Mouse (Mus musculus): ENCODE measurements around the gene Vwa3b.
A peak's percentile ranks its signal among the peaks of the same experiment; 100 is the strongest.

Gene Vwa3b

GRCm38 (mm10) chr1:37130012-37130570 lies 103.7 kb downstream of the Vwa3b start:
- no peak for DNase-seq

GRCm38 (mm10) chr1:37131146-37131545 lies 104.8 kb downstream of the Vwa3b start:
- no peak for DNase-seq

GRCm38 (mm10) chr1:37132433-37132832 lies 106.0 kb downstream of the Vwa3b start:
- DNase-seq: no peak

GRCm38 (mm10) chr1:37145966-37146365 lies 119.6 kb downstream of the Vwa3b start:
- no peak for DNase-seq

GRCm38 (mm10) chr1:37149866-37150265 lies 123.5 kb downstream of the Vwa3b start:
- no peak for DNase-seq

- no peak for DNase-seq
Observed at GRCm38 (mm10) chr1:37151896-37152295, 125.5 kb downstream of the Vwa3b start.

- DNase-seq: no peak
Observed at GRCm38 (mm10) chr1:37166066-37166465, 139.7 kb downstream of the Vwa3b start.

GRCm38 (mm10) chr1:37167918-37168317 lies 141.5 kb downstream of the Vwa3b start:
- DNase-seq: no peak

GRCm38 (mm10) chr1:37177874-37178273 lies 151.5 kb downstream of the Vwa3b start:
- DNase-seq: no peak

- no peak for DNase-seq
Observed at GRCm38 (mm10) chr1:37179852-37180251, 153.5 kb downstream of the Vwa3b start.

- DNase-seq: no peak
Observed at GRCm38 (mm10) chr1:37187050-37187449, 160.7 kb downstream of the Vwa3b start.

- no peak for DNase-seq
Observed at GRCm38 (mm10) chr1:37194607-37195006, 168.2 kb downstream of the Vwa3b start.

- DNase-seq: no peak
Observed at GRCm38 (mm10) chr1:37201406-37201805, 175.0 kb downstream of the Vwa3b start.

- DNase-seq: no peak
Observed at GRCm38 (mm10) chr1:37207743-37208142, 181.3 kb downstream of the Vwa3b start.

GRCm38 (mm10) chr1:37212375-37212774 lies 186.0 kb downstream of the Vwa3b start:
- DNase-seq: no peak

- DNase-seq: no peak
Observed at GRCm38 (mm10) chr1:37214144-37214543, 187.7 kb downstream of the Vwa3b start, which contains the start of gene Cnga3. Cnga3 (plus strand) TSS chr1:37214434.

- no peak for DNase-seq
Observed at GRCm38 (mm10) chr1:37218386-37218785, 192.0 kb downstream of the Vwa3b start.

- DNase-seq: no peak
Observed at GRCm38 (mm10) chr1:37219593-37219992, 193.2 kb downstream of the Vwa3b start.

- peak; percentile 3 for DNase-seq
Observed at GRCm38 (mm10) chr1:37220134-37220907, 193.9 kb downstream of the Vwa3b start.

GRCm38 (mm10) chr1:37222002-37222401 lies 195.6 kb downstream of the Vwa3b start:
- DNase-seq: no peak

- DNase-seq: no peak
Observed at GRCm38 (mm10) chr1:37230404-37230803, 204.0 kb downstream of the Vwa3b start.

- DNase-seq: no peak
Observed at GRCm38 (mm10) chr1:37231295-37231701, 204.9 kb downstream of the Vwa3b start.

Measured in cerebellum, adult 8-10 months (tissue).